Mouse (Mus musculus): ENCODE results near the gene Zfp428. TPM values are rescaled to one million over a fixed set of nuclear protein-coding genes. Genes with fewer than 3 reads are reported as not detected.
A peak's percentile ranks its signal among the peaks of the same experiment; 100 is the strongest.

The Zfp428 gene
- 4.2 and 4.5 TPM in 2 replicates for polyA plus RNA-seq (2015; fragmentation: Nextera tagmentation; extraction: Ambion mirVana)

DNA sequence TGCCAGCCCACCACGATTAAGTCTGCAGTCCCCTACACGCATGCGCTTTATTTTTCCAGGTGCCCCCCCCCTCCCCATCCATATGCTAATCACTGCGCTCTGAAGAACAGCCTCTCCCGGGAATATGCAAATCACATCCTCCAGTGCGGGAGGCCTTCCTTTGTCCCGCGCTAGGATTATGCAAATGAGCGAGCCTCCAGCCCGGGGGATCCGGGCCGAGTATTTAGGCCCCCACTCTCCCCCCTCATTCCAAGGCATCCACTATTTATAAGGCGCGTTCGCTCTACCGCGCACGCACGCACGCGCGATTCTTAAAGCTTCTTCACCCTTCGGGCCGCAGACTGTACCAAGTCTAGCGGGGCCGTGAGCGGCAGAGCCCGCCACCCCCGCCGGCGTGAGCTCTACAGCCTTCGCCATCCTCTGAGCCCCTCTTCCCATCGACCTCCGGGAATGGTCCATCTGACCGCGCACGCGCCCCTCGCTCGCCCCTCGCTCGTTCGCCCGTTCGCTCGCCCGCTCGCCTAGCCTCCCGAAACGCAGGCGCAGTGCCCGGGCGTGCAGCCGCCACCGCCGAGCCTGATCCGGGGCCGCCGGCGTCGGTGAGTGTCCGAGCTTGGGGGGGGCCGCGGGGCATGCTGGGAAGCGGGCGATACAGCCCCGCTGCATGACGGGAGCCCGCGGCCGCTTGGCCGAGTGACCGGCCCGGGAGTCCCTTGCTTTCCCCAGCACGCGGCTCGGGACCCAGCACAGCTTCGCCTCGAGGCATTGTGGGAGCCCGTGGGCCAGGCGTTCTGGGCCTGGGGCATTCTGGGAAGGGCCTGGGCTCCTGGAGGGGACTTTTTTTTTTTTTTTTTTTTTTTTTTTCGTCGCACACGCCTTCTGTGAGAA is at the start of gene Zfp428:
TSS of gene Zfp428 (plus strand) at position 169 of the 888 bp plus-strand sequence.
- H3K4me3 ChIP-seq (replicated peaks): peak within 1 kb of the TSS; percentile 68
- H3K9me3 ChIP-seq (replicated peaks): no peaks in the 10 kb centered on the region
- peak within 1 kb of the TSS; percentile 76 for H3K27ac ChIP-seq (replicated peaks)
- peak; percentile 80 for ATAC-seq (ENCODE audit: insufficient read depth)
- peak within 1 kb of the TSS; percentile 72 for H3K9ac ChIP-seq
- H3K4me1 ChIP-seq (replicated peaks): peaks cover 40% of the 10 kb centered on the region
- peak within 1 kb of the TSS; percentile 95 for H3K4me2 ChIP-seq
- under 1% methylated on average over 84 of the region's 84 CpGs for WGBS (ENCODE audit: insufficient replicate concordance)
- no peaks in the 10 kb centered on the region for H3K36me3 ChIP-seq (replicated peaks)
- H3K27me3 ChIP-seq: peaks cover 52% of the 10 kb centered on the region

DNA sequence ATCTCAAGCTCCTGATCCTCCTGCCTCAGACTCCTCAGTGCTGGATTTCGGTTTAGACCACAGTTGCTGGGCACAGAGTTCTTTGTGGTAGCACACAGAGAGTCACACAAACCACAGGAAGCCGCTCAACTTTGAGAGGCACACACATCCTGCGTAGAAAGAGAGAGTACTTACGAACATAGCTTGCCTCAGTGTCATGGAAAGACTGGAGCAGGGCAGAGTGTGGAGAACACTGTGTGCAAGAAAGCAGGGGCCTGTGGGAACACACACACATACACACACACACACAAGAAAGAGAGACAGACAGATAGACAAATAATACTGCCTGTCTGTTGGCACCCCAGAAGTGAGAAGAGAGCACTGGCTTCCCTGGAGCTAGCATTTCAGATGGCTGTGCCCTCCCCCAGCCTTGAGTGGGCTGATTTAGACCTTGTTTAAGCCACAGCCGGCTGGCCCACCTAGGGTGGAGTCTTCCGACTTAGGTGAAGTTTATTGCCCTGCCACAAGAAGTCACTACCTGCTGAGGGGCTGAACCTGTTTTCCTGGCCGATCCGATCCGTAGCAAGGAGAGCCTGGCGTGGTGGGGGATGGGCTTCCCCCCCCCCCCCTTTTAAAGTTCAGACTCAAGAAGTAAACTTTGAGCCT is 49.0 kb upstream of the Zfp428 start:
- ATAC-seq (ENCODE audit: insufficient read depth): no peak
- no peak overlapping the region for H3K9ac ChIP-seq
- H3K27me3 ChIP-seq: peaks cover 19% of the 10 kb centered on the region
- peaks cover 18% of the 10 kb centered on the region; the same call in 1 of the 2 replicates for H3K4me1 ChIP-seq (replicated peaks)
- H3K9me3 ChIP-seq (replicated peaks): no peaks in the 10 kb centered on the region
- H3K36me3 ChIP-seq (replicated peaks): no peaks in the 10 kb centered on the region
- 22% methylated on average over 10 of the region's 10 CpGs for WGBS (ENCODE audit: insufficient replicate concordance)
- peak overlapping the region; percentile 21 for H3K27ac ChIP-seq (replicated peaks)
- no peak overlapping the region for H3K4me3 ChIP-seq (replicated peaks)
- no peak overlapping the region for H3K4me2 ChIP-seq

DNA sequence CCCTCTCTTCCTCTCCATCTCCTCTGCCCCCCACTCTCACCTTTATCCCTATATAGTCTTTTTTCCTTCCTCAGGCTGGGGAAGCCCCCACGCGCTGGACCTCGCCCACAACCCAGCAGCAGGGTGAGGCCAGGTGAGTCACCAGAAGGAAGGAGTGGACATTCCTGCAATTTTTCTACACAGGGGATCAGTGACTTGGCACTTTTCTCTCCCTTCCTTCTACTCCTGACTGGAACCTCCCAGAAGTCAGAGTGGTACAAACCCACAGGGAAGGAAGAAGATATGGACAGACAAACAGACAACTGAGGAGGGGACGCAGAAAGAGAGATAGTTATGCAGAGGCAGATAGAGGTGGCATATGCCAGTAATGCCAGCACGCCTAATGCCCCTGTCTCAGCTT is 47.4 kb upstream of the Zfp428 start:
- H3K4me3 ChIP-seq (replicated peaks): no peak overlapping the region
- H3K27me3 ChIP-seq: peaks cover 22% of the 10 kb centered on the region
- peaks cover 18% of the 10 kb centered on the region; the same call in 1 of the 2 replicates for H3K4me1 ChIP-seq (replicated peaks)
- no peaks in the 10 kb centered on the region for H3K36me3 ChIP-seq (replicated peaks)
- peak overlapping the region; percentile 9; the same call in 1 of the 2 replicates for H3K27ac ChIP-seq (replicated peaks)
- no peak overlapping the region for H3K4me2 ChIP-seq
- no peak overlapping the region for H3K9ac ChIP-seq
- WGBS (ENCODE audit: insufficient replicate concordance): 57% methylated on average over 5 of the region's 5 CpGs
- H3K9me3 ChIP-seq (replicated peaks): no peaks in the 10 kb centered on the region
- no peak for ATAC-seq (ENCODE audit: insufficient read depth)

DNA sequence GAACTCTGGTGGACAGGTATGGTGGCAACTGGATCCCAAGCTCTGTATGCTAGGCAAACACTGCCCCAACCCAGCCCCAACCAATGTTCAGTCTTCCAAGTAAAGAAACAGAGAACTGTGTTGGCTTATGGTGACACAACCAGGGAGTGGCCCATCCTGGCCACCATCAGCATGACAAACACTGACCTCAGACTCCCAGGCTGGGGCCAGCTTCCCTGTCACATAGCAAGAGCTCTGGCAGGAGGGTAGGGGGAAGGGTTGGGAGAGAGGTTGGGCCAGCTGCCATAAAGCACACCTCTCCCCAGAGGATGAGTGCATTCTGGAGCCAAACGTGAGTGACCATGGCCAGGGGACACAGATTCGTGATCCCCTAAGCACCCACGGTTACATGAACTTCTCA is 47.0 kb upstream of the Zfp428 start:
- Histone ChIP-seq H3K9me3 (replicated peaks) (no peaks in the 10 kb centered on the region), H3K9ac (no peak overlapping the region), H3K4me1 (replicated peaks) (peaks cover 18% of the 10 kb centered on the region; the same call in 1 of the 2 replicates), H3K36me3 (replicated peaks) (no peaks in the 10 kb centered on the region), H3K4me3 (replicated peaks) (no peak overlapping the region), H3K27me3 (peaks cover 22% of the 10 kb centered on the region), H3K27ac (replicated peaks) (peak overlapping the region; percentile 9; the same call in 1 of the 2 replicates), H3K4me2 (no peak overlapping the region)
- peak; percentile 48 for ATAC-seq (ENCODE audit: insufficient read depth)
- 49% methylated on average over 3 of the region's 3 CpGs for WGBS (ENCODE audit: insufficient replicate concordance)

DNA sequence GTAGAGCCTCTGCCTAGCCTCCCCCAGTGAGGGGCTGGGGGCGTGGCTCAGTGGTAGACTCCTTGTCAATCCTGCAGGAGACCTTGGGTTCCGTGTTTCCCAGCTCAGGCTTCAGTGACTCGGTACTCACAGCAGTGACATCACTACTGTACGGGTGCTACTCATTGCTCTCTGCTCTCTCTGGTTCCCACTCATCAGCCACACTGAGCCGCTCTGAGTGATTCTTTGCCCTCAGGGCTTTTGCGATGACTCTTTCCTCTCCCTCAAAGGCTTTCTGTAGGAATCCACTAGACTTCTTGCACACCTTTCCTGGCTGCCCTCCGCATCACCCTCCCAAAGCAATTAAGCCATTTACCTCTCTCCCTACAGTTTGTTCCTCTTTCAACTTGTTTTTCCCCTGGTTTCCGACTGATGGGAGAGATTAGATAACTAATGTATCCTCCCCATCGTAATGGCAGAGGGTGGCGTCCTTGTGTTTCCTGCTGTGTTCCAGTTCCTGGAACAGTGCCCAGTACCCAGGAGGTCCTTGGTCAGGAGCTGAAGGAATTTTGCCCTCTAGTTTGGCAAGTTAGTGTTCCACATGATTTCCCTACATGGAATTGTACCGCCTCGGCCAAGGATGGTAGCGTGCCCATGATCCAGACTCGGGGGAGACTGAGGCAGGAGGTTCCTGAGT is 45.3 kb upstream of the Zfp428 start:
- Histone ChIP-seq H3K9me3 (replicated peaks) (no peaks in the 10 kb centered on the region), H3K9ac (no peak overlapping the region), H3K36me3 (replicated peaks) (no peaks in the 10 kb centered on the region), H3K4me2 (0 out of 2 replicates have a peak overlapping the region, but pooled peaks have one; percentile 18), H3K4me1 (replicated peaks) (peaks cover 18% of the 10 kb centered on the region; the same call in 1 of the 2 replicates), H3K4me3 (replicated peaks) (no peak overlapping the region), H3K27ac (replicated peaks) (0 out of 2 replicates have a peak overlapping the region, but pooled peaks have one; percentile 6), H3K27me3 (peaks cover 22% of the 10 kb centered on the region)
- 24% methylated on average over 14 of the region's 14 CpGs for WGBS (ENCODE audit: insufficient replicate concordance)
- no peak for ATAC-seq (ENCODE audit: insufficient read depth)

DNA sequence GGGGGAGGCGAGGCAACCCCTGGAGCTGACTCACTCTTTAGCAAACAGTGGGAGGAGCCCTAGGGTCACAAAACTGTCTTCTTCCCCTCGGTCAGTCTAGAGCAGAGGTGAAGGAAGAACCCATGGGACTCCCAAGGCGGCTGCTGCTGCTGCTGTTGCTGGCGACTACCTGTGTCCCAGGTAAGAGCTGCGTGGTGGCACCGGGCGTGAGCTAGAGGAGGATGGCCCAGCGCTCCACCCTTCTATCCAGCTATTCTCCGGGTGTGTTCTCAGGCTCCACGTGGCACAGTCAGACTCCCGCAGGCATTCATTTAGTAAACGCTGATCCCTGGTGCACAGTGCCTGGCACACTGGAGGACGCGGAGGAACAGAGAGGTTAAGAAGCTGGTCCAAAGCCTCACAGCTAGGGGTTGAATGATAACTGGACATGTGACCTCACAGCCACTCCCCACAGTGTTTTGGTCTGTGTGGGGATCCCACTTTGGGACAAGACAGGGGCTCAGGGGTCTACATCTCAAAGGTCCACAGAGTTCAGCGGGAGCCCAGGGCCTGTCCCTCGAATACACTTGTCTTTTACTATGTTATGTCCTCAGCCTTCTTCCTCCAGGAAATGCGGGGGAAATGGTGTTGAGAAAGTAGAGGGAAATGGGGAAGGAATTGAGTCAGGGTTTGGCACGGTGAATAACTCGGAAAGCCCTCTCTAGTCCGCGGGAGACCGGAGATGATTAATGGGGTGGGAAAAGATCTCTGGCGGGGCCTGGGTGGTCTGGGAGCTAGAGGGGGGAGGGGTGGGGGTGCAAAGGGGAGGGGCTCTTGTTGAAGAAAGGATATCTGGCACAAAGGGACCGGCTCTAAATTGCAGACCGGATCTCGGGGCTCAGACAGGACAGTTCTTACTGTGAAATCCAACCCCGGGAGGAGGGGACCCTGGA is 44.2 kb upstream of the Zfp428 start, which contains the start of gene Plaur:
TSS of gene Plaur (plus strand) at position 97 of the 932 bp plus-strand sequence.
- Histone ChIP-seq H3K27me3 (peaks cover 22% of the 10 kb centered on the region), H3K36me3 (replicated peaks) (no peaks in the 10 kb centered on the region), H3K9me3 (replicated peaks) (no peaks in the 10 kb centered on the region), H3K27ac (replicated peaks) (peak within 1 kb of the TSS; percentile 70), H3K9ac (no peak within 1 kb of the TSS), H3K4me1 (replicated peaks) (peaks cover 20% of the 10 kb centered on the region), H3K4me3 (replicated peaks) (peak within 1 kb of the TSS; percentile 48), H3K4me2 (peak within 1 kb of the TSS; percentile 51)
- WGBS (ENCODE audit: insufficient replicate concordance): 1% methylated on average over 27 of the region's 27 CpGs
- peak; percentile 35; the same call in 1 of the 2 replicates for ATAC-seq (ENCODE audit: insufficient read depth)

DNA sequence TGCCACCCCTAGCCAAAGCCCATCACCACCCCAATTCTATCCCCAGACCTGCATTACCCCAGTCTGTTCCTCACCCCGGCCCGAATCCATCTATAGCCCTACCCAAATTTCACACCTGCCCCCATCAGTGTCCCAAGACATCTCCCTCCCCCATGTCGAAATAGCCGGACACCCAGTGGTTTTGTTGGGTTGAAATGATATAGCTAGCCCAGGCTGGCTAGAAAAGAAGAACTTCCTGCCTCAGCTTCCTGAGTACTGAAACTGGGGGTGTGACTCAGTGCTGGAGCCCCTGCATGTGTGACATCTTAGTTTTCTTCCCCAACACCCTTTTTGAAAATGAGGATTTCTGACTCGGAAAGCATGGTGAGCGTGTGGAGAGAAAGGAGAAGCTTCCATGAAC is 40.0 kb upstream of the Zfp428 start:
- Histone ChIP-seq H3K9me3 (replicated peaks) (no peaks in the 10 kb centered on the region), H3K4me2 (no peak overlapping the region), H3K9ac (no peak overlapping the region), H3K36me3 (replicated peaks) (peaks cover 12% of the 10 kb centered on the region), H3K27ac (replicated peaks) (no peak overlapping the region), H3K27me3 (peaks cover 15% of the 10 kb centered on the region), H3K4me3 (replicated peaks) (no peak overlapping the region), H3K4me1 (replicated peaks) (peaks cover 6% of the 10 kb centered on the region)
- WGBS (ENCODE audit: insufficient replicate concordance): 54% methylated on average over 6 of the region's 6 CpGs
- no peak for ATAC-seq (ENCODE audit: insufficient read depth)

DNA sequence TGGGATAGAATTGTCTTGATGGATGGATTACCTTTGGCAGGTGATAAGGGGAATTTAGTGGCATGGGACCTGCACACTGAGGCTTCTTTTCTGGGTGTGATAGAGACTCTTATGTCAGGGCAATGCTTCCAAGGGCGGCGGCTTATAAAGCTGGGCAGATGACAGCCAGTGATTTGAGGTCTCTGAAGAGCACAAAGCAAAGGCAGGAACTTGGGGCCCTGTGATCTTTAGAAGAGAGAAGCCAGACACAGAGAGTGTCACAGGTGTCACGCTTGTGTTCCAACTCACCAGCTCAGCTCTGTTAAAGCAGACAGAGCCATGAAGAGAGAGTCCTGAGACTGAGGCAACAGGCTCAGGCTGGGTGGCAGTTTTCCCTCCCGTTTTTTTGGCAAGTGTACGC is 38.9 kb upstream of the Zfp428 start:
- H3K36me3 ChIP-seq (replicated peaks): peaks cover 12% of the 10 kb centered on the region
- no peaks in the 10 kb centered on the region for H3K9me3 ChIP-seq (replicated peaks)
- no peak overlapping the region for H3K4me2 ChIP-seq
- peaks cover 4% of the 10 kb centered on the region for H3K27me3 ChIP-seq
- no peak overlapping the region for H3K27ac ChIP-seq (replicated peaks)
- no peak overlapping the region for H3K4me3 ChIP-seq (replicated peaks)
- H3K9ac ChIP-seq: no peak overlapping the region
- 68% methylated on average over 5 of the region's 5 CpGs for WGBS (ENCODE audit: insufficient replicate concordance)
- peaks cover 2% of the 10 kb centered on the region; the same call in 1 of the 2 replicates for H3K4me1 ChIP-seq (replicated peaks)
- ATAC-seq (ENCODE audit: insufficient read depth): no peak

DNA sequence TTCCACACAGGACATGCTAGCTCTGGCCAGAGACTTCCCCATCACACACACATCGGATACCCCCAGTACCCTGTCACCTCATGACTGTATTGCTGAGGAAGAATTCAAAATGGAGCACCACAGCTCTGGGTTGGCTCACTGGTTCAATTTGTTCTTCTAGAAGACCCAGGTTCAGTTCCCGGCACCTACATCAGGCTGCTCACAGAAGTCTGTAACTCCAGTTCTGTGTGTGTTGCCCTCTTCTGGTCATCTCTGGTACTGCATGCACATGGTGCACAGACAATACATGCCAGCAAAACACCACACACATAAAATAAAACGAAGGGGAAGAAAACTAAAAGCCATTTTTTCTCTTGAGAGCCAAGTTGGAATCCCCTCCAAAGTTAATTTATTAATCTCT is 37.7 kb upstream of the Zfp428 start:
- no peak for ATAC-seq (ENCODE audit: insufficient read depth)
- no peaks in the 10 kb centered on the region for H3K9me3 ChIP-seq (replicated peaks)
- H3K4me1 ChIP-seq (replicated peaks): peaks cover 2% of the 10 kb centered on the region; the same call in 1 of the 2 replicates
- peaks cover 14% of the 10 kb centered on the region for H3K36me3 ChIP-seq (replicated peaks)
- no peak overlapping the region for H3K4me3 ChIP-seq (replicated peaks)
- no peak overlapping the region for H3K4me2 ChIP-seq
- H3K27ac ChIP-seq (replicated peaks): no peak overlapping the region
- no peak overlapping the region for H3K9ac ChIP-seq
- WGBS (ENCODE audit: insufficient replicate concordance): 73% methylated on average over 3 of the region's 3 CpGs
- no peaks in the 10 kb centered on the region for H3K27me3 ChIP-seq

DNA sequence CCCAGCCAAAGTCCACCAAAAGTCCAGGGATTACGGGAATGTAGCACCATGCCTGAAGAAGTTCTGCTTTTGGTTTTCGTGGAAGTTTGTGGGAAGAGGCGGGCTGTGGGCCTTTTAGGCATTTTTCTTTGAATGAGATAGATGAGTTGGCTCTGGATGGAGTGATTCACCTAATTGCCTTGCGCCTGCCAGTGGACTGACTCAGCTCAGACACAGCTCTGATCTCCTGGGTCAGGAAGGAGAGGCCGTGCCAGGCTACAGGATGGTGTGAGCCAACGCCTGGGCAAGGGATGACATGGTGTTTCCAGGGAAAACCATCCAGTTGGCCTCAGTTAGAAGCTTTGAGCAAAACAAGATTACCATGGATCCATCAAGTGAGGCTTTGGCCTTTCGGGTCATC is 36.5 kb upstream of the Zfp428 start:
- Histone ChIP-seq H3K4me2 (no peak overlapping the region), H3K9ac (no peak overlapping the region), H3K9me3 (replicated peaks) (no peaks in the 10 kb centered on the region), H3K27ac (replicated peaks) (no peak overlapping the region), H3K4me1 (replicated peaks) (peaks cover 2% of the 10 kb centered on the region; the same call in 1 of the 2 replicates), H3K4me3 (replicated peaks) (no peak overlapping the region), H3K27me3 (no peaks in the 10 kb centered on the region), H3K36me3 (replicated peaks) (peaks cover 14% of the 10 kb centered on the region)
- no peak for ATAC-seq (ENCODE audit: insufficient read depth)
- WGBS (ENCODE audit: insufficient replicate concordance): 73% methylated on average over 7 of the region's 7 CpGs
